ENCODE assay signal across 8 mouse cellular contexts in genomic region chr17:13760675-13761178, GRCm38 (mm10). TPM values are rescaled to one million over a fixed set of nuclear protein-coding genes. Genes with fewer than 3 reads are reported as not detected.
A peak's percentile ranks its signal among the peaks of the same experiment; 100 is the strongest.
DNase-seq lines count a peak whose midpoint lies in the region; ATAC-seq and TF ChIP-seq lines count a peak whose summit lies in the region.

No protein-coding gene starts in this region.

- no peaks in the 10 kb centered on the region for H3K27me3 ChIP-seq in heart, embryonic 16.5 days (ENCODE audit: control insufficient read depth, insufficient read depth, low read length)
- peaks cover 40% of the 10 kb centered on the region for H3K27me3 ChIP-seq in liver, embryonic 11.5 days (replicated peaks; ENCODE audit: control insufficient read depth, insufficient read depth, low read length)

- intact Hi-C loops in left cerebral cortex, adult 2 months (cut with DNase I): loop anchor here (5.0 kb wide), 1 partner anchor 193 kb away; no protein-coding TSS in a partner anchor
- intact Hi-C loops in left cerebral cortex, postnatal 25 days (cut with DNase I): loop anchor here (5.0 kb wide), 1 partner anchor 83 kb away; no protein-coding TSS in a partner anchor

- H3K4me1 ChIP-seq in heart, embryonic 16.5 days (ENCODE audit: control insufficient read depth, insufficient read depth, low read length): peaks cover 32% of the 10 kb centered on the region
- H3K4me1 ChIP-seq in liver, embryonic 11.5 days (replicated peaks; ENCODE audit: control insufficient read depth, insufficient read depth, low read length): no peaks in the 10 kb centered on the region

- peak overlapping the region; percentile 93 for H3K9ac ChIP-seq in heart, embryonic 16.5 days (ENCODE audit: low read length)
- peak overlapping the region; percentile 67 for H3K9ac ChIP-seq in liver, embryonic 11.5 days (ENCODE audit: low read depth, low read length)

- under 1% methylated on average over 47 of the region's 72 CpGs for WGBS in heart, embryonic 16.5 days
- under 1% methylated on average over 47 of the region's 72 CpGs for WGBS in liver, embryonic 11.5 days

- DNase-seq in left cerebral cortex, adult 2 months (ENCODE audit: extremely low spot score in 1 of 2, low spot score in 2 of 2): no peak
- no peak for DNase-seq in left cerebral cortex, postnatal 25 days (ENCODE audit: low spot score in 2 of 2)
- DNase-seq in liver, embryonic 11.5 days (ENCODE audit: low spot score): no peak
- DNase-seq in retina, embryonic 14.5 days (ENCODE audit: low spot score): peak; percentile 59
- DNase-seq in B cell, adult 2 months: no peak
- DNase-seq in layer of hippocampus, adult 9-10 months (ENCODE audit: low spot score): no peak

- TF ChIP-seq CTCF in left cerebral cortex, adult 2 months (IDR thresholded peaks at IDR 0.05): no peak

- H3K27ac ChIP-seq in left cerebral cortex, adult 2 months: peak overlapping the region; percentile 77
- H3K27ac ChIP-seq in heart, embryonic 16.5 days (ENCODE audit: low read length): peak overlapping the region; percentile 95
- peak overlapping the region; percentile 79 for H3K27ac ChIP-seq in liver, embryonic 11.5 days (ENCODE audit: low read depth, low read length)

- no peaks in the 10 kb centered on the region for H3K9me3 ChIP-seq in heart, embryonic 16.5 days (replicated peaks; ENCODE audit: control insufficient read depth, low read length)
- no peaks in the 10 kb centered on the region for H3K9me3 ChIP-seq in liver, embryonic 11.5 days (ENCODE audit: control insufficient read depth, low read length)

- H3K4me3 ChIP-seq in left cerebral cortex, adult 2 months: peak overlapping the region; percentile 98
- peak overlapping the region; percentile 95 for H3K4me3 ChIP-seq in heart, embryonic 16.5 days (ENCODE audit: low read length)
- peak overlapping the region; percentile 74 for H3K4me3 ChIP-seq in liver, embryonic 11.5 days (ENCODE audit: low read depth, low read length)

- peak overlapping the region; percentile 99 for H3K4me2 ChIP-seq in heart, embryonic 16.5 days (ENCODE audit: low read depth, low read length)
- H3K4me2 ChIP-seq in liver, embryonic 11.5 days: peak overlapping the region; percentile 82

- H3K36me3 ChIP-seq in heart, embryonic 16.5 days (ENCODE audit: control insufficient read depth, insufficient read depth): no peaks in the 10 kb centered on the region
- no peaks in the 10 kb centered on the region for H3K36me3 ChIP-seq in liver, embryonic 11.5 days (ENCODE audit: control insufficient read depth, insufficient read depth, low read length)

- ATAC-seq in common myeloid progenitor, adult 5-6 weeks (replicated peaks; ENCODE audit: low read depth, poor library complexity, severe bottlenecking): peak; percentile 41; the same call in 1 of the 2 replicates
- ATAC-seq in heart, embryonic 16.5 days (replicated peaks; ENCODE audit: extremely low read depth, insufficient read depth, low FRiP score): peak; percentile 38
- ATAC-seq in liver, embryonic 11.5 days (replicated peaks; ENCODE audit: low FRiP score): peak; percentile 50

RNA-seq across cellular contexts. Expression of gene Afdn, which starts 0.4 kb away (rescaled TPM):
- total RNA-seq in left cerebral cortex, adult 2 months (2021): 100 to 1,000 TPM; 127 to 134 TPM
- 100 to 1,000 TPM; 117 TPM for total RNA-seq in left cerebral cortex, postnatal 25 days (2021)
- total RNA-seq in common myeloid progenitor, adult 5-6 weeks (2017): 15.2 and 16.3 TPM in 2 replicates
- 40.4 and 49.9 TPM in 2 replicates for polyA plus RNA-seq in heart, embryonic 16.5 days (2015; fragmentation: Nextera tagmentation; extraction: Ambion mirVana)
- polyA plus RNA-seq in liver, embryonic 11.5 days (2014; fragmentation: Nextera tagmentation; extraction: Ambion mirVana): 34.3 and 34.6 TPM in 2 replicates

RNA-seq across cellular contexts. Expression of gene Tcte2, which starts 0.9 kb away (rescaled TPM):
- 10 to 100 TPM; 21.4 to 23.2 TPM for total RNA-seq in left cerebral cortex, adult 2 months (2021)
- total RNA-seq in left cerebral cortex, postnatal 25 days (2021): 10 to 100 TPM; 22.8 to 23.2 TPM
- not detected in 2 replicates for total RNA-seq in common myeloid progenitor, adult 5-6 weeks (2017)
- 2.9 and 3.3 TPM in 2 replicates for polyA plus RNA-seq in heart, embryonic 16.5 days (2015; fragmentation: Nextera tagmentation; extraction: Ambion mirVana)
- polyA plus RNA-seq in liver, embryonic 11.5 days (2014; fragmentation: Nextera tagmentation; extraction: Ambion mirVana): 1.2 and 1.4 TPM in 2 replicates

Comparison
In these comparisons a context has a peak if more than half of its experiments do, and no peak if none do; other contexts are left out.
1. RNA of gene Tcte2, which starts 0.9 kb away (total RNA-seq): 22.8 to 23.2 TPM in left cerebral cortex, postnatal 25 days and 21.4 to 23.2 TPM in left cerebral cortex, adult 2 months; not detected in common myeloid progenitor, adult 5-6 weeks; every median in the first group is over 10 times any median in the second.
2. Peak in every context shown above with its lines, with median percentiles within 50 percentile points of each other: H3K27ac ChIP-seq, H3K4me3 ChIP-seq and ATAC-seq.